Mouse (Mus musculus) MEL (cell line): ENCODE data around the gene Gatb.

Experiments
- CTCF ChIP-seq, 3 experiments: IDR thresholded peaks in 2 of 3; conservative IDR thresholded peaks in 1 of 3; 2 replicates each; pipeline ENCODE4 v1.5.1; 2011 to 2012; ENCODE audit warnings: low read length in 3 of 3, low read depth in 2 of 3, mild to moderate bottlenecking in 2 of 3, improper control_type of control experiment in 1 of 3, inconsistent platforms in 1 of 3, mixed read lengths in 1 of 3, moderate library complexity in 1 of 3; ENCODE audit not compliant: control insufficient read depth in 1 of 3, insufficient read depth in 1 of 3, poor library complexity in 1 of 3, severe bottlenecking in 1 of 3
- EP300 ChIP-seq, 2 experiments: IDR thresholded peaks; 2 replicates each; pipeline ENCODE4 v1.6.1; 2011; ENCODE audit warnings: improper control_type of control experiment in 2 of 2, low read length in 2 of 2, low read depth in 1 of 2, mild to moderate bottlenecking in 1 of 2
- ETS1 ChIP-seq: IDR thresholded peaks from 2 replicates; pipeline ENCODE4 v1.6.1; 2012; ENCODE audit warnings: low read depth, mild to moderate bottlenecking, inconsistent platforms, low read length, improper control_type of control experiment, moderate library complexity
- MAX ChIP-seq: IDR thresholded peaks from 2 replicates; pipeline ENCODE4 v1.6.1; 2011; ENCODE audit warnings: low read length, improper control_type of control experiment
- MXI1 ChIP-seq: IDR thresholded peaks from 2 replicates; pipeline ENCODE4 v1.6.1; 2011; ENCODE audit warnings: mild to moderate bottlenecking, low read depth, low read length, improper control_type of control experiment
- POLR2A ChIP-seq, 2 experiments: IDR thresholded peaks; 2 replicates each; pipeline ENCODE4 v1.6.1; 2011 to 2012; ENCODE audit warnings: low read length in 2 of 2, mild to moderate bottlenecking in 2 of 2, control low read depth in 1 of 2, improper control_type of control experiment in 1 of 2, low read depth in 1 of 2, moderate library complexity in 1 of 2; ENCODE audit not compliant: control insufficient read depth in 1 of 2, insufficient read depth in 1 of 2, poor library complexity in 1 of 2
- POLR2AphosphoS2 ChIP-seq: IDR thresholded peaks from 2 replicates; pipeline ENCODE4 v1.6.1; 2011; ENCODE audit warnings: low read length, improper control_type of control experiment
- RCOR1 ChIP-seq: IDR thresholded peaks from 2 replicates; pipeline ENCODE4 v1.6.1; 2012; ENCODE audit warnings: low read depth, mild to moderate bottlenecking, inconsistent platforms, low read length, improper control_type of control experiment
- SMC3 ChIP-seq: IDR thresholded peaks from 2 replicates; pipeline ENCODE4 v1.6.1; 2011; ENCODE audit warnings: low read depth, low read length, improper control_type of control experiment
- TAL1 ChIP-seq: IDR thresholded peaks from 2 replicates; pipeline ENCODE4 v1.6.1; 2012; ENCODE audit warnings: mild to moderate bottlenecking, inconsistent platforms, low read length, moderate library complexity, mixed read lengths
- ZKSCAN1 ChIP-seq: IDR thresholded peaks from 2 replicates; pipeline ENCODE4 v1.6.1; 2012; ENCODE audit warnings: low read depth, mild to moderate bottlenecking, inconsistent platforms, low read length, improper control_type of control experiment, moderate library complexity

GRCm38 (mm10) chr3:85582726-85583125 lies 8.8 kb downstream of the Gatb start:
- no peak for TF ChIP-seq POLR2A (IDR thresholded peaks at IDR 0.05; ENCODE audit: control insufficient read depth in 1 of 2, insufficient read depth in 1 of 2, low read depth in 1 of 2, low read length in 2 of 2, poor library complexity in 1 of 2)
- no peak for TF ChIP-seq CTCF (IDR thresholded peaks at IDR 0.05 in 2 of 3, conservative IDR thresholded peaks at IDR 0.05 in 1 of 3; ENCODE audit: control insufficient read depth in 1 of 3, insufficient read depth in 1 of 3, low read depth in 2 of 3, low read length in 3 of 3, poor library complexity in 1 of 3, severe bottlenecking in 1 of 3)
- TF ChIP-seq MAX = no peak
- TF ChIP-seq ETS1 = no peak
- TF ChIP-seq SMC3 = no peak
- TF ChIP-seq RCOR1 = no peak
- TF ChIP-seq POLR2AphosphoS2 = no peak
- TF ChIP-seq ZKSCAN1 = no peak
- no peak for TF ChIP-seq EP300 (IDR thresholded peaks at IDR 0.05; ENCODE audit: low read depth in 1 of 2, low read length in 2 of 2)
- TF ChIP-seq MXI1 = no peak
- TF ChIP-seq TAL1 = no peak
